Mouse (Mus musculus) gastrocnemius, postnatal 36 days (tissue): ENCODE measurements at regions not wholly inside any gene's neighbourhood (a gene's known extent, or its start where the extent isn't known, plus 50 kb on each side); places are given as distances from the start of the nearest gene placed in this dataset.

Experiments
- DNase-seq, 2 experiments: peaks; one replicate each; pipeline ENCODE4 v3.0.0; 2022
- intact Hi-C: fragments of 180-260 bp; cut with DNase I; formaldehyde crosslinking; loops from one replicate; pipeline ENCODE4 v1.15.1; 2025

GRCm38 (mm10) chr14:58426472-58426871 lies 356.1 kb downstream of the Fgf9 start:
- intact Hi-C loops: no loop called here
- no peak for DNase-seq

- intact Hi-C loops: no loop called here
- no peak for DNase-seq
These were observed 351.6 kb downstream of the Fgf9 start for GRCm38 (mm10) chr14:58421904-58422303.

GRCm38 (mm10) chr14:58417545-58417944 lies 347.2 kb downstream of the Fgf9 start:
- DNase-seq: no peak
- intact Hi-C loops: no loop called here

- intact Hi-C loops: no loop called here
- no peak for DNase-seq
These were observed 321.8 kb downstream of the Fgf9 start for GRCm38 (mm10) chr14:58392055-58392726.

GRCm38 (mm10) chr14:58390741-58391140 lies 320.4 kb downstream of the Fgf9 start:
- no peak for DNase-seq
- intact Hi-C loops: no loop called here

GRCm38 (mm10) chr14:58387348-58388000 lies 317.1 kb downstream of the Fgf9 start:
- intact Hi-C loops: no loop called here
- DNase-seq: no peak

GRCm38 (mm10) chr14:58375056-58375455 lies 304.7 kb downstream of the Fgf9 start:
- intact Hi-C loops: no loop called here
- DNase-seq: no peak

GRCm38 (mm10) chr14:58356824-58357223 lies 286.5 kb downstream of the Fgf9 start:
- no peak for DNase-seq
- intact Hi-C loops: no loop called here

- no peak for DNase-seq
- intact Hi-C loops: no loop called here
These were observed 282.6 kb downstream of the Fgf9 start for GRCm38 (mm10) chr14:58352986-58353385.

GRCm38 (mm10) chr14:58336148-58336547 lies 265.8 kb downstream of the Fgf9 start:
- DNase-seq: no peak
- intact Hi-C loops: no loop called here

- DNase-seq: no peak
- intact Hi-C loops: no loop called here
These were observed 252.8 kb downstream of the Fgf9 start for GRCm38 (mm10) chr14:58323164-58323563.

- intact Hi-C loops: no loop called here
- DNase-seq: no peak
These were observed 252.1 kb downstream of the Fgf9 start for GRCm38 (mm10) chr14:58322461-58322860.

GRCm38 (mm10) chr14:58321875-58322274 lies 251.5 kb downstream of the Fgf9 start:
- DNase-seq: no peak
- intact Hi-C loops: no loop called here

- DNase-seq: no peak
- intact Hi-C loops: no loop called here
These were observed 250.9 kb downstream of the Fgf9 start for GRCm38 (mm10) chr14:58321234-58321633.

GRCm38 (mm10) chr14:58317640-58318039 lies 247.3 kb downstream of the Fgf9 start:
- no peak for DNase-seq
- intact Hi-C loops: no loop called here

GRCm38 (mm10) chr14:58317231-58317630 lies 246.9 kb downstream of the Fgf9 start:
- no peak for DNase-seq

GRCm38 (mm10) chr14:58307695-58308094 lies 237.3 kb downstream of the Fgf9 start:
- DNase-seq: no peak
- intact Hi-C loops: no loop called here

More at GRCm38 (mm10) chr14:58317231-58317630, 246.9 kb downstream of the Fgf9 start:
- intact Hi-C loops: no loop called here

- DNase-seq: no peak
- intact Hi-C loops: no loop called here
These were observed 236.6 kb downstream of the Fgf9 start for GRCm38 (mm10) chr14:58306832-58307521.

GRCm38 (mm10) chr14:58300411-58300887 lies 230.1 kb downstream of the Fgf9 start:
- intact Hi-C loops: no loop called here
- no peak for DNase-seq

- no peak for DNase-seq
- intact Hi-C loops: no loop called here
These were observed 215.7 kb downstream of the Fgf9 start for GRCm38 (mm10) chr14:58286007-58286525.

GRCm38 (mm10) chr14:58282708-58283290 lies 212.5 kb downstream of the Fgf9 start:
- DNase-seq: no peak
- intact Hi-C loops: no loop called here
